Mouse (Mus musculus) limb, embryonic 13.5 days (tissue): Measurements from ENCODE around the gene Gm8369. TPM values are rescaled to one million over a fixed set of nuclear protein-coding genes. Genes with fewer than 3 reads are reported as not detected.
"Not testable (repeated sequence)": the region's sequence is repeated elsewhere in the genome, so short reads cannot be mapped to it uniquely, and the experiment has no call there.

Source experiments
- ATAC-seq: fragments of 200-750 bp; cut with Nextera tagmentation; 2 replicates; pipeline ENCODE4 v1.8.0; 2017; ENCODE audit warnings: low read depth, moderate number of reproducible peaks, moderate TSS enrichment; ENCODE audit not compliant: low FRiP score
- H3K27ac ChIP-seq: fragments of 300-500 bp; sonication (generic); 2 replicates; pipeline ENCODE4 v1.5.1; 2015; ENCODE audit warnings: inconsistent platforms, mild to moderate bottlenecking, moderate library complexity
- H3K27me3 ChIP-seq: fragments of 300-500 bp; sonication (generic); 2 replicates; pipeline ENCODE4 v1.6.1; 2015; ENCODE audit warnings: mild to moderate bottlenecking, inconsistent platforms
- H3K36me3 ChIP-seq: fragments of 300-500 bp; sonication (generic); 2 replicates; pipeline ENCODE4 v1.6.1; 2015; ENCODE audit warnings: inconsistent platforms, mild to moderate bottlenecking, moderate library complexity
- H3K4me1 ChIP-seq: fragments of 300-500 bp; sonication (generic); 2 replicates; pipeline ENCODE4 v1.6.1; 2015; ENCODE audit warnings: inconsistent platforms
- H3K4me2 ChIP-seq: fragments of 300-500 bp; sonication (generic); replicated peaks from 2 replicates; pipeline ENCODE4 v1.6.1; 2015; ENCODE audit warnings: inconsistent platforms, mild to moderate bottlenecking, moderate library complexity
- H3K4me3 ChIP-seq: fragments of 300-500 bp; sonication (generic); 2 replicates; pipeline ENCODE4 v1.5.1; 2015; ENCODE audit warnings: moderate library complexity, mild to moderate bottlenecking, inconsistent platforms
- H3K9ac ChIP-seq: fragments of 300-500 bp; sonication (generic); 2 replicates; pipeline ENCODE4 v1.6.1; 2015; ENCODE audit warnings: mild to moderate bottlenecking, inconsistent platforms
- H3K9me3 ChIP-seq: fragments of 300-500 bp; sonication (generic); 2 replicates; pipeline ENCODE4 v1.6.1; 2016; ENCODE audit warnings: inconsistent platforms
- WGBS: fragments of 180-500 bp; shearing (Covaris S2); methylation state at CpG from one replicate; pipeline ENCODE4 v1.1.7; 2015; 5-methylcytosine and 5-hydroxymethylcytosine counted together
- polyA plus RNA-seq: library from polyadenylated mRNA; unstranded; fragments of >200 nt; fragmentation: Nextera tagmentation; extraction: Ambion mirVana; gene quantifications from 2 replicates; pipeline ENCODE4 v1.2.1, GENCODE M21; 2015

Gene Gm8369
- polyA plus RNA-seq, 1 experiment from 2014 or later: not detected

DNA sequence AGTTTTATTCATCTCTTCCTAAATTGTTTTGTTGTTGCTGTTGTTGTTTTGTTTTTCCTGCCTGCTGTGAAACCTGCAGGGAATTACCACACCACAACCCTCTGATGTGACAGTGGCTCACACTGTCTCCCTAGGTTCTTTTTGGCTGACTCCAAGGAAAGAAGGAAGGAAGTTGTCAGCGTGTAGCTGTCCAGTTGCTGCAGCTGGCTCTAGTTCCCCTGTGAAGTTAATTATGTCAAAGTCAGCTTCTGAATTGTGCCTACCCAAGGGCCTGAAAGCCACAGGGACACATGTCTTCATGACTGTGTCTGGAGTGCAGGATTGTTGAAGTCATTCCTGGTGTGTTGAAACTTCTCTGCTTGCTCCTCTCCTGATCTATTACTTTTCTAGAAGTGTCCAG is 31.6 kb downstream of the Gm8369 start:
- not testable (repeated sequence) for H3K36me3 ChIP-seq, H3K9me3 ChIP-seq, H3K4me1 ChIP-seq, H3K4me2 ChIP-seq, ATAC-seq, H3K9ac ChIP-seq, H3K27me3 ChIP-seq, H3K4me3 ChIP-seq, H3K27ac ChIP-seq
- WGBS: 29% methylated on average over 1 of the region's 1 CpGs

DNA sequence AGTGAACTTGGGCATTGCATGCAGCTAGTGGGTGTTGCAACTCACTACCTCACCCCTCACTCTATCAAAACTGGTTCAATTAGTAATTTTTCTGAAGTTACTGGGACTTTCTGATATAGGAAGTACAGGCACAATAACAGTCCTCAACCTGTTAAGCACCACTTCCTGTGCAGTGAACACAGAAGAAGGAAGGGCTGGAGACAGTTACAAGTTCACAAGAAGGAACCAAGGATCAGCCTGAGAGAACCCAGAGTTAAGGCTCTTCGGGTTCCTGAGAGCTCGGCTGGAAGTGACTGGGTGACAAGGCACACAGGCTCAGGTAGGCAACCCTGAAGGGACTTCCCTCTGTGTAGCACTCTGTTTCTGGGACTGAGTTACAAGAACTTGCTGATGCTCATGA is 32.6 kb downstream of the Gm8369 start:
- H3K4me3 ChIP-seq, H3K9me3 ChIP-seq, ATAC-seq, H3K27ac ChIP-seq, H3K36me3 ChIP-seq, H3K4me2 ChIP-seq, H3K27me3 ChIP-seq, H3K4me1 ChIP-seq, H3K9ac ChIP-seq: not testable (repeated sequence)
- WGBS: 88% methylated on average over 2 of the region's 2 CpGs

DNA sequence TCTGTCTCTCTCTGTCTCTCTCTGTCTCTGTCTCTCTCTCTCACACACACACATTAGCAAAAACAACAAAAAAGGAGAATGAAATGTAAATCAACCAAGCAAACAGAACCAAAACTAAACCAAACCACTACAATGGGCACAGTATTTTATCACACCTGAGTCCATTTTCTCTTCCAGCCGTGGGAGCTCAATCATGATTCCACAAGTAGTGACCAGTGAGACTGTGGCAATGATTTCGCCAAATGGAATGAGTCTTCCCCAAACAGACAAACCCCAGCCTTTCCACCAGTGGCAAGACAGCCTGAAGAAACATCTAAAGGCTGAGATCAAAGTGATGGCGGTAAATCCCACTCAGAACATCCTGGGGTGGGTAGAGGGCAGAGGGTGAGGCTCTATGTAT is 34.4 kb downstream of the Gm8369 start:
- no peak overlapping the region for H3K27ac ChIP-seq
- no peak overlapping the region for H3K9ac ChIP-seq
- 82% methylated on average over 3 of the region's 3 CpGs for WGBS
- no peaks in the 10 kb centered on the region for H3K4me1 ChIP-seq
- ATAC-seq: no peak
- no peaks in the 10 kb centered on the region for H3K36me3 ChIP-seq
- no peaks in the 10 kb centered on the region for H3K27me3 ChIP-seq
- H3K4me3 ChIP-seq: no peak overlapping the region
- no peak overlapping the region for H3K4me2 ChIP-seq
- no peaks in the 10 kb centered on the region for H3K9me3 ChIP-seq

DNA sequence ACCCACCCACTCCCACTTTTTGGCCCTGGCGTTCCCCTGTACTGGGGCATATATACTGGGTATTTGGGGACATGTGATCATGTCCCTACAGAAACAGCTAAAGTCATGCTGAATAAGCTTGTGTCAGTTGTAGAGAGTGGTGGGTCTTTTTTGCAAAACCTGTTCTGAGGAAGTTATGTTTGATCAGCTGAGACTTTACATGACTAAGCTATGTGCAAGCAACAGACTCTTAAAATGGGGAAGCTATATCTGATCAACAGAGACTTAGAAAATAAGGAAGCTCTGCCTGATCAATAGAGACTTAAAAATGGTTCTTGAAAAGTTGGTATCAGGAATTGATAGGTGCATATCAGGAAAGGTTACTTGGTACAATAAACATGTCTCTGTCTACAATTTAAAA is 47.7 kb downstream of the Gm8369 start:
- Histone ChIP-seq H3K36me3 (no peaks in the 10 kb centered on the region), H3K9ac (no peak overlapping the region), H3K4me3 (no peak overlapping the region), H3K4me2 (no peak overlapping the region), H3K9me3 (no peaks in the 10 kb centered on the region), H3K4me1 (no peaks in the 10 kb centered on the region), H3K27ac (no peak overlapping the region), H3K27me3 (no peaks in the 10 kb centered on the region)
- ATAC-seq: no peak
- WGBS: 92% methylated on average over 1 of the region's 1 CpGs

DNA sequence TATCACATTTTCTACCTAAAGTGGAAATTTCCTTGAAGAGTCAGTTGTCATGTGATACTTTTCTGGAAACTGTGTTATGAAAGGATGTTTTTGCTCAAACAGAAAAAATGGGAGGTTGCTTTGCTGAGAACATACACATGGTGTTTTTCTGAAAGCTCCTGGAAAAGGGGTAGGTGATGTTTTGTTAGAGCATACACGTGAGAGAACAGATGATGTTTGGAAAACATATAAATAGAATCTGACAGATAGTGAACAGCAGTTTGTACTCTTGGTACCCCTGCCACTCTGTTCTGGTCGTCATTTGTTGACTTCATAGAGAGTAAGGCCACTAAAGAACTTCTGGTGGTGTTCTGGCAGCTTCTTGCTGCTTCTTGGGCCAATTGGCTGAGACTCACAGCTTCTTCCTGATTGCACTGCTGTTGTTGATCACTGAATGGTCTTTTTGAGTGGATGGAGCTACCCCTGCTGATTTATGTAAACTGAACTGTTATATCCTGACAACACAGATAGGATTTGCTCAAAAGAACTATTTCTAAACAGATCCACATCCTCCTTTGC is 48.2 kb downstream of the Gm8369 start:
- Histone ChIP-seq H3K27me3 (no peaks in the 10 kb centered on the region), H3K4me1 (no peaks in the 10 kb centered on the region), H3K4me3 (no peak overlapping the region), H3K27ac (no peak overlapping the region), H3K9ac (no peak overlapping the region), H3K9me3 (no peaks in the 10 kb centered on the region), H3K36me3 (no peaks in the 10 kb centered on the region), H3K4me2 (no peak overlapping the region)
- no peak for ATAC-seq
- WGBS: 71% methylated on average over 2 of the region's 2 CpGs

DNA sequence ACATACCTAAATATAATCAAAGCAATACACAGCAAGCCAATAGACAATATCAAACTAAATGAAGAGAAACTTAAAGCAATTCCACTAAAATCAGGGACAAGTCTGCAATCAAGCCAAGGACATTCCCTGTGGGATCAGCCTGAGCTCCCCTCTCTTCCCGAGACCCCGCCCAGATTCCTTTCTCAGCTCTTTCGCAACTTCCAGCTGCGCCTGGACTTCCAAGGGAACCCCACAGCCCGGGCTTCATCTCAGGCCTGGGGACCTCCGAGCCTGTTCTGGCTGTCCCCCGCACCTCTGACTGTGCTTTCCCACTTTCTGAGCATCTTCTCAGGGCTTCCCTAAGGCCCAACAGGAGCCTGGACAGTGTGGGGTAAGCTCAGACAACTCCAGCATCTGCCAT is 50.9 kb downstream of the Gm8369 start, which contains the start of gene Ms4a4d:
Gene Ms4a4d (plus strand): TSS at position 209 of the 400 bp plus-strand sequence.
- no peak for ATAC-seq

DNA sequence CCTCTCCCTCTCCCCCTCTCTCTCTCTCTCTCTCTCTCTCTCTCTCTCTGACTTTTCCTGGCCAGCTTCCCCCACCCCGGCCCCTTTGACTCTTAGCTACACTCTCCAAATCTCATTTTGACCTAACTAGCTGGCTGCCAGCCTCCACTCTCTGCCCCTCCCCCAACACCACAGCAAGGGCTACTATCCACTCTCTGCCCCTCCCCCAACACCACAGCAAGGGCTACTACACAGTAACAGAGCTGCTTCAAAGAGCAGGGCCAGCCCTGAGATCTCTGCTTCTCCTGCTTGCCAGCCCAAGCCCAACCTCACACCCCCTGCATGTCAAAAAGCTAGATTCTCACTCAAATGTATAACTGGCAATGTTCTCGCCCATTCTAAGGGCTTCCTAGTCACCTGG is 51.6 kb downstream of the Gm8369 start:
- WGBS: 20% methylated on average over 2 of the region's 2 CpGs
- no peaks in the 10 kb centered on the region for H3K27me3 ChIP-seq
- no peak overlapping the region for H3K27ac ChIP-seq
- no peak overlapping the region for H3K4me3 ChIP-seq
- ATAC-seq: no peak
- no peak overlapping the region for H3K9ac ChIP-seq
- H3K4me2 ChIP-seq: no peak overlapping the region
- H3K4me1 ChIP-seq: no peaks in the 10 kb centered on the region
- H3K36me3 ChIP-seq: no peaks in the 10 kb centered on the region
- no peaks in the 10 kb centered on the region for H3K9me3 ChIP-seq

More for the DNA sequence above, 50.9 kb downstream of the Gm8369 start, which contains the start of gene Ms4a4d:
- H3K27ac ChIP-seq: no peak within 1 kb of the TSS
- no peaks in the 10 kb centered on the region for H3K9me3 ChIP-seq
- H3K4me2 ChIP-seq: no peak within 1 kb of the TSS
- H3K4me1 ChIP-seq: no peaks in the 10 kb centered on the region
- no peak within 1 kb of the TSS for H3K4me3 ChIP-seq
- no peak within 1 kb of the TSS for H3K9ac ChIP-seq
- WGBS: 15% methylated on average over 7 of the region's 7 CpGs
- H3K27me3 ChIP-seq: no peaks in the 10 kb centered on the region
- no peaks in the 10 kb centered on the region for H3K36me3 ChIP-seq

DNA sequence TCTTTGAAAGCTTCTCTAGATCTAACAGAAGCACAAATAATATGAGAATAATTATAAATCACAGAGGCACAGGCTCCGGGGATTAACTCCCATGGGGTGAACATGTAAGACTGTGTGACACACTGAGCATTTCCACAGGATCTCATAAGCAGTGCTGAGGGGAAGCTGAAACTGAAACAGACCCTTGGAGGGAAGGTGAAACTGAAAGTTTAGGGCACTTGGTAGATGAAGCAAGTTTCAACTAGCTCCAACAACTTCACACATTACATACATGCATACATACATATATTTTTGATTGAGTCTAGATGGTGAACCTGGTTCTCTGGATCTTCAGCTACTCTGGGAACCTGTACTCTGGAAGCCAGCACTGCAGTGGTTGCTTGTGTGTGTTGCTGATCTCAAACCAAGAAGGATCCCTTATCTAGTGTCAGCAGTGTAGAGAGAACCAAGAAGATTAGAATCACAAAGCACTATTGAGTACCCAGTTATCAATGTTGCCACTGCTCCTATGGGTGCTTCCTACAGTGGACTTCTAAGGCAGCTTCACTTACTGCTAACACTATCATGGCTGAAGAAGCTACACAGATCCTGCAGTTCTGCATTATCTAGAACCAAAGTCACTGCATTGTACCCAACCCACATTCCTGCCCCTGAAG is 54.6 kb downstream of the Gm8369 start:
- H3K4me1 ChIP-seq, H3K9ac ChIP-seq, H3K27ac ChIP-seq, H3K4me2 ChIP-seq, ATAC-seq, H3K36me3 ChIP-seq, H3K27me3 ChIP-seq, H3K9me3 ChIP-seq, H3K4me3 ChIP-seq: not testable (repeated sequence)
- WGBS: 89% methylated on average over 1 of the region's 1 CpGs

DNA sequence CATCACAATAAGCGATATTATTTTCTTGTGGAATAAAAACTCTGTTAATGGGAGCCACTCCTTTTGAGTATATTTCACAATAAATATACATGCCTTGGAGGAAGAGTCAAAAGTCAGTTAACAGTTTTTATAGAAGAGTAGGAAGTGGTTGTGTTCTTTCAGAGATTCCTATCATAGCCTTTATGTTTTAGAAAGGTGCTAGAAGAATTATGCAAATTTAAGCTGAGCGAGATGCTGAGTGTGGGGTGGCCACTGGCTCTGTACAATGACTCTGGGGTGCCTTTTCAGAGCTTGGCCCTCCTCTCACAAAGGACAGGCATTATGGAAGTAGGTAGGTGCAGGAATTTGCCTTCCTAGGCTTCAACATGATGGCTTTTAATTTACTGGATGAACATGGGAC is 58.6 kb downstream of the Gm8369 start:
- not testable (repeated sequence) for H3K4me1 ChIP-seq, H3K27ac ChIP-seq, H3K27me3 ChIP-seq, H3K9ac ChIP-seq, H3K4me2 ChIP-seq, ATAC-seq, H3K4me3 ChIP-seq, H3K9me3 ChIP-seq, H3K36me3 ChIP-seq
- 85% methylated on average over 2 of the region's 2 CpGs for WGBS

DNA sequence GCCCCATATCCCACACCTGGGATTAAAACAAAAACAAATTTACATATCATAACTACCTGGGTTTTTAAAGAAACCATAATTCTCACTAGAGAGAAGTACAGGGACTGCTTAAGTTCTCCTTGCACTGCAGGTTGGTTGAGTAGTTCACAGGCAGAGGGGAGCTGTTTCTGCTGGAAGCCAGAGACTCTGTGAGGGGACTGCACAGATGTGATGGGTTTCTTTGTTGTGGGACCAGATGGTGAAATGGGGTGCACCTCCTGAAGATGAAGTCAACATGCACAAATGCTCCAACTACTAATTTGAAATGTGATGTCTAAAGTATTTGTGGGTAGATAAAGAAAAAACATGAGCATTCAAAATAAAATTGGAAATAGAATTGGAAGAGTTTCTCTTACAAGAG is 62.2 kb downstream of the Gm8369 start:
- H3K9me3 ChIP-seq: no peaks in the 10 kb centered on the region
- ATAC-seq: no peak
- no peaks in the 10 kb centered on the region for H3K36me3 ChIP-seq

DNA sequence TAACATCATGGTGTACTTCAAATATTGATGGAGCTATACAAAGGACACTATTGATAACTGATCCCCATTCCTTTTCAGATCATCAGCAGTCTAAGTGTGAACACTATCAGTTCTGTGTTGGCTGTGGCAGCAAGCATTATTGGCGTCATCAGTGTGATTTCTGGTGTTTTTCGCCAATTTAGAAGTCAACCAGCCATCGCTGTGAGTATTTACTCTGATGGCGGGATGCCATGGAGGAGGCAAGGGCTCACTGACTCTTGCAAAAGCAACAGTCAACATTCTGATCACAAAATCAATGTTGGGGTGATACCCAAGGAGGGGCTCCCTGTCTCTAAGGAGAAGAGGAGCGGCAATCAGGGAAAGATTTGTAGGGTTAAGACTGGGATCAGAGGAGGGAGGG is 69.0 kb downstream of the Gm8369 start:
- H3K4me1 ChIP-seq: no peaks in the 10 kb centered on the region
- no peaks in the 10 kb centered on the region for H3K9me3 ChIP-seq
- H3K27ac ChIP-seq: no peak overlapping the region
- no peaks in the 10 kb centered on the region for H3K27me3 ChIP-seq
- ATAC-seq: no peak
- no peak overlapping the region for H3K4me3 ChIP-seq
- WGBS: 86% methylated on average over 5 of the region's 5 CpGs
- H3K9ac ChIP-seq: no peak overlapping the region
- H3K36me3 ChIP-seq: no peaks in the 10 kb centered on the region
- no peak overlapping the region for H3K4me2 ChIP-seq

More for the DNA sequence above, 62.2 kb downstream of the Gm8369 start:
- Histone ChIP-seq H3K4me2 (no peak overlapping the region), H3K27me3 (no peaks in the 10 kb centered on the region), H3K27ac (no peak overlapping the region), H3K4me1 (no peaks in the 10 kb centered on the region), H3K9ac (no peak overlapping the region), H3K4me3 (no peak overlapping the region)

DNA sequence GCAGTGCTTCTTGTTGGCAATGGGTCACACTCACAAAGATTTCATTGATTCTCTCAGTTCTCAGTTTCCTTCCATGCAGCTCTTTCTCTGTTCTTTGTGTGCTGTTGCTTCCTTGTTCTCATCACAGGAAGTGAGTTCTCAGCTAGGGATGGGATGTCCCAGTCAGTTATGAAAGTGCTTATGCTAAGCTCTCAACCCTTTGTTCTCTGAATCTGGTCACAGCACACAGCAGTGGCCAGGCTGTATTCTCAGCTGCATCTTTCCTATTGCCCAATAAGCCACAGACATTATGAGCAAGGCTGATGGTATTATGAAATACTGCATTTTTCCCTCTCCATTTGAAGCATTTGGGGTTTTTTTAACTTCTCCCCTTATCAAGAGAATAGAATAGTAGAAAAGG is 73.8 kb downstream of the Gm8369 start:
- not testable (repeated sequence) for H3K4me2 ChIP-seq, H3K9ac ChIP-seq, H3K9me3 ChIP-seq, H3K36me3 ChIP-seq, H3K27me3 ChIP-seq, H3K4me1 ChIP-seq, H3K4me3 ChIP-seq, H3K27ac ChIP-seq, ATAC-seq
